Mouse (Mus musculus) monocyte, adult 59 days (primary cell): ENCODE results near the gene Rnase10. TPM values are rescaled to one million over a fixed set of nuclear protein-coding genes. Genes with fewer than 3 reads are reported as not detected.

Source experiments
- total RNA-seq, 2 experiments: library from RNA; stranded (reverse); gene quantifications; one replicate each; pipeline ENCODE4 v1.2.4; 2023

Gene Rnase10
- total RNA-seq, result not detected

DNA sequence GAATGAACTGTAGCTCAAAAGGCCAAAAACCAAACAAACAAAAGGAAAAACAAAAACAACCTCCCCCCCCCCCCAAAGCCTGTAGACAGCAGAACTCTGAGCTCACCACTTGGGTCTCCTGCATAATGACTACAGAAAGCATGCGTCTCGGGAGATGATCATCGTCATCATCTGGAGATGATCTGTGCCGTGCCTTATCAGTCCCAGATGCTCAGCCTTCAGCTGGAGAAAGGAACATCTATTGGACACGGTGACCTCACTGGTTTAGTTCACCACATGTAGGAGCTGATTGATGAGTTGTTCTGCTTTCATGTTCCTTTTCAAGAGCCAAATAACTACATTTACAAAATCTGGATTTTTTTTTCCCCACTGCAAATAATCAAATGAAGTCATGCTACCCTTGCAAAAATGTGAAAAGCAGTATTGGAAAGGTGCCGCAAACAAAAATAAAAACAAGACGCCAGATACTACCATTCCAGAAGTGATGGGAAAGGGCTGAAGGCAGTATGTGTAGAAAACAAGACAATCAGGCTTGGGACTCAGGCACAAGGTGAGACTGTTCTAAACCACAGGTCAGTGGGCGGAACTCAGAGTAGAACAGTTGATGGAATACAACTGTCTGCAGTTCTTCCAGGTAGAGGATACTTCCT is at the start of gene Rnase10:
Gene Rnase10 (plus strand): TSS at position 600 of the 650 bp plus-strand sequence.

DNA sequence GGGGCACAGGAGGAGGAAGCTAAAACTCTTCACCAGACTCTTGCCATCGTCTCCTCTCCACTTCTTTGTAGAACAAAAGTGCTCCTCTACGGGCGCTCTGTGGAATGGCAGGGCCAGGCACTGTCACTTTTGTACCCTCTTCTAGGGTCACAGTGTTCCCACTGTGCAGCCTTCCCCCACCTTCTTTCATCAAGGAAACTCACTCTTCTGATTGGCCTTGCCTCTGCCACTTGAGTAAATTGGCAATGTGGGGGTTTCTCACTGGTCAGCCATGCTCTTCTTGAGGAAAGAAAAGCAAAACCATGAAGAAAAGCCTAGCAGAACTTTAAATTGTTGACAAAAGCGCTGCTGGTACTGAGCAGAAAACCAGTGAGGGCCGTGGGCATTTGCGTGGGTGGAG is 34.2 kb downstream of the Rnase10 start, which contains the start of gene Rnase9:
Gene Rnase9 (minus strand): TSS at position 101 of the 400 bp plus-strand sequence.

GRCm38 (mm10) chr14:51050063-51050462 is 42.5 kb downstream of the Rnase10 start, which contains the start of gene Rnase11:
Gene Rnase11, minus strand, starts transcription at chr14:51050163.

GRCm38 (mm10) chr14:51057401-51057831 is 49.9 kb downstream of the Rnase10 start, which contains the start of gene Rnase12:
Gene Rnase12, minus strand, starts transcription at chr14:51057661.

Other genes starting within 250 kb of the Rnase10 start
- 10 to 100 TPM; 49.2 to 50.8 TPM for gene Ttc5, start 222.2 kb upstream of the Rnase10 start, total RNA-seq
- not detected for gene Ccnb1ip1, start 200.0 kb upstream of the Rnase10 start, total RNA-seq
- gene Parp2, start 199.9 kb upstream of the Rnase10 start, total RNA-seq, result 10 to 100 TPM; 49.7 to 63.6 TPM
- 100 to 1,000 TPM; 191 to 197 TPM for gene Tep1, start 137.2 kb upstream of the Rnase10 start, total RNA-seq
- gene Klhl33, start 110.2 kb upstream of the Rnase10 start, total RNA-seq, result under 1 TPM; 0.79 to 0.94 TPM
- 10 to 100 TPM; 43.9 to 48.1 TPM for gene Osgep, start 82.9 kb upstream of the Rnase10 start, total RNA-seq
- 10 to 100 TPM; 26.9 to 33.2 TPM for gene Apex1, start 82.8 kb upstream of the Rnase10 start, total RNA-seq
- 100 to 1,000 TPM; 146 TPM for gene Pip4p1, start 76.9 kb upstream of the Rnase10 start, total RNA-seq
- 10 to 100 TPM; 71.3 to 77.4 TPM for gene Pnp, start 76.7 kb upstream of the Rnase10 start, total RNA-seq
- 10 to 100 TPM; 60.0 to 85.2 TPM for gene Gm49342, start 63.2 kb upstream of the Rnase10 start, total RNA-seq
- gene Pnp2, start 51.8 kb upstream of the Rnase10 start, total RNA-seq, result 1 to 10 TPM; 3.4 to 4.7 TPM
- gene Rnase9, start 34.1 kb downstream of the Rnase10 start, total RNA-seq, result not detected
- not detected for gene Rnase11, start 42.4 kb downstream of the Rnase10 start, total RNA-seq
- gene Rnase12, start 49.9 kb downstream of the Rnase10 start, total RNA-seq, result 1 to 10 TPM; 1.8 to 3.1 TPM
- gene Olfr750, start 66.7 kb downstream of the Rnase10 start, total RNA-seq, result not detected
- gene Rnase4, start 83.3 kb downstream of the Rnase10 start, total RNA-seq, result 10 to 100 TPM; 19.2 to 20.8 TPM
- gene Ang, start 83.4 kb downstream of the Rnase10 start, total RNA-seq, result 1 to 10 TPM; 8.5 to 9.2 TPM
- gene Eddm3b, start 106.7 kb downstream of the Rnase10 start, total RNA-seq, result not detected
- 100 to 1,000 TPM; 121 to 138 TPM for gene Rnase6, start 116.2 kb downstream of the Rnase10 start, total RNA-seq
- under 1 TPM; 0.50 to 0.73 TPM for gene Rnase1, start 139.0 kb downstream of the Rnase10 start, total RNA-seq
- 1 to 10 TPM; 1.2 to 1.4 TPM for gene Rnase2b, start 154.5 kb downstream of the Rnase10 start, total RNA-seq
- gene Ang2, start 191.4 kb downstream of the Rnase10 start, total RNA-seq, result not detected
- not detected for gene Ear14, start 195.6 kb downstream of the Rnase10 start, total RNA-seq
- gene Rnase2a, start 248.4 kb downstream of the Rnase10 start, total RNA-seq, result 10 to 100 TPM; 33.8 to 34.0 TPM